Mouse (Mus musculus): ENCODE results near the gene Lrrc75a.
"Not testable (repeated sequence)": the region's sequence is repeated elsewhere in the genome, so short reads cannot be mapped to it uniquely, and the experiment has no call there.

Gene Lrrc75a

DNA sequence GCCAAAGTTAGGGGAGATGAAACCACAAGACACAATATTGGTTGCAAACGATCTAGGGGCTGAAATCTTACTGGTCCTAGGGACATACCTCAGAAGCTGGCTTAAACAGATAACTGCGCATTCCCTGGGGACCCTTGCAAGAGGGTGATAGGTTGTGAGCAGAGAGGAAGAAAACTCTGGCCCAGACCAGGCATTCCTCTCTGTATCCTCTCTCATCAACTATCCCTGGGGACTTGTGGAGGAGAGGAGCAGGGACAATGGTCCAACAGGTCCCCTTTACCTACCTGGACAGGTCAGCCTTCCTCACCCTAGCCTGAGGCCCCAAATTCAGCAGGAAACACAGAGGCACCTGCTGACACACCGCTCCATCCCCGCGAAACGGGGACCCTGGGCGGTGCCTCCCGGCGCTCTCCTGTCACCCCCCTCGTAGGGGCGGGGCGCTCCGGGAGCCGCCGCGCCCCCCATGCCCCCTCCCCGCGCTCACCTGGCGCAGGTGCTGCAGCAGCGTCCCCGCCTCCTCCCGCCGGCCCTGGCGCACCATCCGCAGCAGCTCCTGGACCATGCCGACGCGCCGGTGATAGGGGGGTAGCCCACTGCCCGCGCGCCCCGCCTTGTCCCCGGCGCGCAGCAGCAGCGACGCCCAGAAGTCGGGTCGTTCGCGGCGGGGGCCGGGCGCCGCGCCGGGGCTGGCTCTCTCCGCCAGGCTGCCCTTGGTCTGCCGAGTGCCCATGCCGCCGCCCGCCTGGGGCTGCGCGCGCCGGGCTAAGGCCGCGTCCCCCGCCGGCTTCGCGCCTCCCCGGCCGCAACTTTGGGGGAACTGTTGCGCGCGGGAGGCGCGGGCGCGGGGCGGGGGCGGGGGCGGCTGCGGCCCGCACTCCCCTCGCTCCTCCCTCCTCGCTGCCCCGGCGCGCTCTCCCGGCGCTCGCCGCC lies at the start of gene Lrrc75a:
TSS of gene Lrrc75a (minus strand) at position 863 of the 930 bp plus-strand sequence.
- no peak for DNase-seq (ENCODE audit: low read depth, low spot score)

DNA sequence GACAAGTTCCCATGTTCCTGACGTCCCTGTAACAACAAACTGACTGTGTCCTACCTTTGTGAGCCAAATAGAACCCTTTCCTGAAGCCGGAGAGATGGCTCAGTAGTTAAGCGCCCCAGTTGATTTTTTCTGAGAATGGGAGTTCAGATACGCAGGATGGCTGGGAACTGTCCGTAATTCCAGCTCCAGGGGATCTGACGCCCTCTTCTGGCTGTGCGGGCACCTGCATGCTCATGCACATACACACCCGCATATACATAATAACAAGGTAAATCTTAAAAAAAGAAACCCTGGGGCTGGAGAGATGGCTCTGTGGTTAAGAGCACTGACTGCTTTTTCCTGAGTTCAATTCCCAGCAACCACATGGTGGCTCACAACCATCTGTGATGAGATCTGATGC lies 46.8 kb upstream of the Lrrc75a start:
- DNase-seq (ENCODE audit: low read depth, low spot score), result no peak

DNA sequence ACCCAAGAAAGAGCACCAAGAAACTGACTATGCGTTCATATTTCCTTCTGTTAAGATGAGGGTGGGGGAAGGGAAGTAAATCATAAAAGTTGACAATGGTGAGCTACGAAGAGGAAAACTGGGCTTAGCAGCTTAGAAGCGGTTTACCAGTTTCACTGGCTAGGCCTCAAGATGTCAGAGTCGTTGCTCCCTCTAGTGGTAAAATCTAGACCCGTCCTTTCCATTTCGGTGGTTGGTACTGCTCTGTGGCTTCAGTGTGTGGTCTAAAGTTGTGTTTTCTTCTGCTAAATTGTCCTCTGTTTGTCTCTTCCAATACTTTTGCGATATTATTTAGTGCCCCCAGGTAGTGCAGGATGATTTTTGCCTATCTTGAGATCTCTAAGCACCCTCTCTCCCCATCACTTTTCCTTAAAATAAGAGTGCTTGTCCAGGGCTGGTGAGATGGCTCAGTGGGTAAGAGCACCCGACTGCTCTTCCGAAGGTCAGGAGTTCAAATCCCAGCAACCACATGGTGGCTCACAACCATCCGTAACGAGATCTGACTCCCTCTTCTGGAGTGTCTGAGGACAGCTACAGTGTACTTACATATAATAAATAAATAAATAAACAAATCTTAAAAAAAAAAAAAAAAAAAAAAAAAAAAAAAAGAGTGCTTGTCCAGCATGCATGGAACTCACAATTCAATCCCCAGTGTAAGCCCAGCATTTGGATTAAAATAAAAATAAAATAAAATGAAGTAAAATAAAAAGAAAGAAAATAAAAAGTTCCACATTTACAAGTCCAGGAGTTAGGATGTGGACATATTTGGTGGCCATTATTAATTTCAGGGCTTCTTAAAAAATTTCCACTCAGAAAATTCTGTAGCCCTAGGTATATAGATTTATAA lies 45.2 kb upstream of the Lrrc75a start:
- DNase-seq (ENCODE audit: low read depth, low spot score), result peak; percentile 25

DNA sequence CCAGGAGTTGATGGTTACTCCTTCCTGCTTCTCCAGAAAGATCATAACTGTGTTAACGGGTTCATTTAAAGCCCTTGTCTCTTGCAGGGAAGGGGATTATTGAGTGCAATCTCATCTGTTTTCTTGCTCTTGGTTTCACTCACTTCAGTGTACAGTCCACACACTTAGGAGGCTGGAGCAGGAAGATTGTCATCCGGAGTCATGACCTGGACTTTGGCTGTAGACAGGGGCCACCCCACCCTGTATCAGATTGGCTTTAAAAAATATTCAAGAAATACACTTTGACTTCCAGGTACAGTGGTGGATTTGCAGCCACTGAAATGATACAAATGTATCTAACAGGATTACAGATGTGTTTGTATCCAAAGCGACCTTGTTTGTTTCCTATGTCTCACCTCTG lies 43.3 kb upstream of the Lrrc75a start:
- no peak for DNase-seq (ENCODE audit: low read depth, low spot score)

DNA sequence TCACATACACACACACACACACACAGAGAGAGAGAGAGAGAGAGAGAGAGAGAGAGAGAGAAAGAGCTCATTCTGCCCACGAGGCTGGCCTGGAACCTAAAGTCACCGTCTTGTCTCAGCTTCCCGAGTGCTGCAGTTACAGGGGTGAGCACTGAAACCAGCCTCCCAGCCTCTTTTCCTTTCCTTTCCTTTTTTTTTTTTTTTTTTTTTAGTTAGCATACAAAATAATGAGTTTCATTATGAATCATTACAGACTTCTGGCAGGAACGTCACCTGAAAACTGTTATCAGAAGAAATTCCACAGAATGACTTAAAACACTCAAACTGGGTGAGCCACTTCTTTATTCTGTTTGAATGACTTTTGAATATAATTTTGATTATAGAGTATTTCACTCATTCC lies 31.6 kb upstream of the Lrrc75a start:
- no peak for DNase-seq (ENCODE audit: low read depth, low spot score)

DNA sequence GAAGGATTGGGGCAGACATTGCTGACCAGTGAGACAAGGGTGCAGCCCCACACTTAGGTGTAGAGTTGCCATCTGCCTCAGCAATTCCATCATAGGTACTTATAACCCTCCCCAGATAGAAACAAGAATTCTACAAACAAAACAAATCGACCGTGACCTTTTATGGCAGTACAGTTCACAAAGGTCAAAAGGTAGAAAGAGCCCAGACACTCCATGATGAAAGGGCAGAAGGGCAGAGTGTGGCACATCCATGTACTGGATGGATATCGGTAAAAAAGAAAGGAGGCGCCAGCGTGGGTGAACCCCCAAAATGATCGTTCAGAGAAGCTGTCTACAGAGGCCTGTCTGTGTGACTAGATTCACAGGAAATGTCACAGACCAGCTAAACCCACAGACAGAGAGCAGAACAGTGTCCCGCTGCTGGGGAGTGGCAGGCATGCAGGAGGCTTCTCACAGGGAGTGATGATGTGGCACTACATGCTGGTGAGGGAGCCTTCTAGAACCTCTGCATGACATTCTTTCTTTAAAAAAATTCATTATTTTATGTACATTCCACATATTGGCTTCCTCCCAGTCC lies 30.5 kb upstream of the Lrrc75a start:
- no peak for DNase-seq (ENCODE audit: low read depth, low spot score)

DNA sequence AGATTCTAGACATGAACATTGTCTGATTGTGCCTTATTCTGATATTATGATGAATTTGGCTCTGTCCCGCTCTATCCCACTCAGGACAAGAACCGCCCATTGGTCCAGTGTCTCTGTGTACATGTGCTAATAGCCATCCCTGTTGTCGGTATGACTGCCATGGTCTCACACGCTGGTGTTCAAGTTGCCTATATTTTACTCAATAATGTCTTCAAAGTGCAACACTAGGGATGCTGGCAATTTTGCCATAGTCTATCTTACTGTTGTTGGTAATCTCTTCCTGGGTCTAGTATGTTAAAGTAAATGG lies 27.9 kb upstream of the Lrrc75a start:
- DNase-seq (ENCODE audit: low read depth, low spot score), result no peak

DNA sequence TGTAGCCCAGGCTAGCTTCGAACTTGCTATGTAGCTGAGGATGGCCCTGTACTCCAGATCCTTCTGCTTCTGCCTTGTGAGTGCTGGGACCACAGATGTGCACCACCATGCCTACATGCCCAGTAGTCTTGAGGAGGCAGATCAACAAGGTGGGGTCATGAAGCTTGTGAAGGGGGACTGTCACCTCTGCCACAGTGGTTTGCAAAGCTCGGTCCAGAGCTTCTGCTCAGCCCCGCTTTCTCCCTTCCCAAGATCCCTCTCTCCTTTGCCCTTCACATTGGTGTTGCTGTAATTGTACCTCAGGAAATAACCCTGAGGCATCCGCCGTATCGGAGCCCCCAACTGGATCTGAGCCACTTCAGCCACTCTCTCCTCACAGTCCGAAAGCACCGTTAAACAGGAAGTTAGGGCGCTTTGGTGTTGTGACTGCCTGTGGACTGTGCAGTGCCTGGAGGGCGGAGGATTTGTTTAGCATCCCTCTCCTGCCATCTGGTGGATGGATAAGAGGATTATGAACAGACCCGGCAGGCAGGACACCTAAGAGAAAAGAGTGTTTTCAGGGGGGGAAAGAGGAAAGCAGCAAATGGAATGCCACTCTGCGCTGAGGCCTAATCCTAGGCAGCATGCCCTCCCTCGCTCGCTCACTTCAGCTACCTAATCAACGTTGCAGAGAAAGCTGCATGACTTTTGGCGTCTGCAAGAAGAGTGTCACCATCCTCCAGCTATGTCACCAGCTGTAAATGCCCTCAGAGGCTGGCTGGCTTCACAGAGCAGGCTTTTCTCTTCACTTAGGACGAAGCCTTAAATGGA lies 27.4 kb upstream of the Lrrc75a start:
- DNase-seq (ENCODE audit: low read depth, low spot score), result peak; percentile 70

DNA sequence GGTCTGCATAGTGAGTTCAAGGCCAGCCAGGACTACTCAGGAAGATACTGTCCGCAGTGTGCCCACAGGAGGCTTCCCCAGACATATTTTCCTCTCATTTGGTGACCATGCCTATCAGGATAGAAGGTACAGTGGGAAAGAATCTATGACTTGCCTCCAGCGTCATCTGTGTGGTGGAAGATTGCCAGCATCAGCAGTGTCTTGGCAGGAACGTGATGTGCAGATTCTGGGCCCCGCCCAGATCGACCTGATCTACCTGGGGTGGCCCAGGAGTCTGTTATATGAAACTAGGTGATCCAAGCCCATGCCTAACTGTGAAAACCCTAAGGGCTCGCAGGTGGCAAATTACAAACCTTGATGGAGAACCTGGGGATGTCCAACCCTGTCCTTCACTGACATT lies 21.7 kb upstream of the Lrrc75a start:
- DNase-seq (ENCODE audit: low read depth, low spot score), result no peak

DNA sequence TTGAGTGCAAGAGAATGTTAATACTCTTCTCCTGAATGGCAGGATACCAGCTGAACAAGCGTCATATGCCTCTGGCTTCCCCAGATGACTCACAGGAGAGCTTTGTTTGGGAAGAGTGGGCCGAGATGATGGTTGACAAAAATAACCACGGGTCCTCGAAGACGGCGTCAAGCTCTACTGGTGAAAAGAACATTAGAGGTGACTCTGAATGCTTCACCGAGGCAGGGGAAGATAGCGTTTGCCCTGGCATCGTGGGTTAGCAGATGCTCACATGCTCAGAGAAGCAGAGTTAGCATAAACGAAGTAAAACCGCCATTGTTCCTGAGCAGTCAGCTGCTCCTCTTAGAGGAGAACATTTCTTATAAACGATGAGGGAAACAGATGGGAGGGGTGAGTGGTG lies 21.1 kb upstream of the Lrrc75a start:
- DNase-seq (ENCODE audit: low read depth, low spot score), result no peak

DNA sequence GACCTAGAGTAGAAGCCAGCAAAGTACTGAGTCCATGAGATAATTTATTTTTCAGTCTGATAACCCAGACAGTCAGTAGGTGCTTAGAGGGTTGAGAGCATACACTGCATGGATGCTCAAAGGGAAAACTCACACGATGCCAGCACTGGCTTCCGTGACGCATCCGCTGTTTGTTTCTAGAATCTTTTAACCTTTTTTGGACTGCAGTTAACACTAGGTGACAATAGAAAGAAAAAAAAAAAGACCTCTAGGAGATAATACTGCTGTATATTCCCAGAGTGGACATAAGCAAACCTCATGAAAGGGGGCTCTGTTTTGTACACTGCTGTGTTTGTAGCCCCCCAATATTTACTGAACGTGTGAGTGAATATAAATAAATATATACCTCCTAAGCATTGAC lies 20.7 kb upstream of the Lrrc75a start:
- DNase-seq (ENCODE audit: low read depth, low spot score), result no peak

DNA sequence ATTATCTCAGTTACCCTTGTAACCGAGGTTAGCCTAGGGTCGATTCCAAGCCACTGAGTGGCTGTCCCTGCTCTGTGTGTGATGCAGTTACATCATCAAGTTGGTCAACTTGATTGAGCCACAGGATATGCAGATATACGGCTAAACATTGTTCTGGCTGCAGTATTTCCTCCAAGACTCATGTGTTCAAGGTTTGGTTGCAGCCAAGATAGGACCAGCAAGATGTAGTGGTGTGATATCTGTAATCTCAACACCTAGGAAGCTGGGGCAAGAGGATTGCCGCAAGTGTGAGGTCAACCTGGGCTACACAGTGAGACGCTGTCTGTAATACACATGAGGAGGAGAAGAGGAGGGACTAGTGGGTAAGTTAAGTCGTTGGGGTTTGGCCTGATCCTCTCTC lies 15.9 kb upstream of the Lrrc75a start:
- no peak for DNase-seq (ENCODE audit: low read depth, low spot score)

DNA sequence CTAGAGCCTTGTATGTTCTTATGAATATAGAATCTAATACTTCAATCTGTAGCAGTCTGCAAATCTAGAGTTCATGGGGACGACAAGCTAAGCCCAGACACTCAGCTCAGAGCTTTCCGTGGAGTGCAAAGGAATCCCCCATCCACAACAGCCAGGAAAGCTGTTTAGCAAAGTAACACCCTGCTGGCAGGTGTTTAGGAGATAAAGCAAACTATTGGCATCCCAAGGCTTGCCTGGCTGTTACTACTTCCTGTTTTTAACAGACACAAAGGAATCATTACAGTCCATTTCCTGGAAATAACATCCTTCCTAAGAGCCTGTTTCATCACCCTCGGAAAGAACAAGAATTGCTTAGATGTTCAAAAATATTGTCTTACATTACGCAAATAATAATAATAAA lies 12.6 kb upstream of the Lrrc75a start:
- no peak for DNase-seq (ENCODE audit: low read depth, low spot score)

DNA sequence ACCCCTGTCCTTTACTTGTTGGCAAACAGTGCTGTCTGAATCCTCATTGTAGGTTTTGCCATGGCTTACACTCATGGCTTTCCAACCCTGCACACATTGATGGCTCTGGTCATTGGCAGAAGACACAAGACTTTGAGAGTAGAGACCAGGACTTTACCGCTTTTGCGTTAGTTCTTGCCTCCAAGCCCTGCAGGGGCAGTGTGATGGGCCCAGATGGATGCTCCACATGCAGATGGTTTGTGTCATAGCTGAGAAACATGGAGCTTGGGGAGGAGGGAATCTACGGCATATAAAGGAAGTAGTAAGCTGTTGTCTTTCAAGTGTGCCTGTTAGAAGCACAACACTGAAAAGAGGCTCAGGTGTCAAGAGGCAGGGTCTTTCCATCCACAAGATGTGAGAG lies 3.8 kb upstream of the Lrrc75a start:
- DNase-seq (ENCODE audit: low read depth, low spot score), result no peak

DNA sequence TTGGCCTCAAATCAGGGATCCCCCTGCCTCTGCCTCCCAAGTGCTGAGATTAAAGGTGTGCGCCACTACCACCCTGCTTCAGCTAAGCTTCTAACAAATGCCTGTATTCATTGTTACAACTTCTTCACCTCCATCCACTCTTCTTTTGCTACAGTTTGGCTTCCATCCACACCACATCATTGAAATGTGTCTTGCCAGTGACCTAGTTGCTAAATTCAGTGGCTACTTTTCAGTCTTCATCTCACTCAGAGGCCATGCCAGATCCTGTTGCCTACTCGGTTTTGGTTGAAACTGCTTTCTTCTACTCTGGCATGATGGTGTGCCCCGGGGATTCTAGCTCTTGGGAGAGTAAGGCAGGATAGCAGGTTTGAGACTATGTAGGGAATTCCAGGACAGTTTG lies 3.2 kb upstream of the Lrrc75a start:
- DNase-seq (ENCODE audit: low read depth, low spot score), result no peak

DNA sequence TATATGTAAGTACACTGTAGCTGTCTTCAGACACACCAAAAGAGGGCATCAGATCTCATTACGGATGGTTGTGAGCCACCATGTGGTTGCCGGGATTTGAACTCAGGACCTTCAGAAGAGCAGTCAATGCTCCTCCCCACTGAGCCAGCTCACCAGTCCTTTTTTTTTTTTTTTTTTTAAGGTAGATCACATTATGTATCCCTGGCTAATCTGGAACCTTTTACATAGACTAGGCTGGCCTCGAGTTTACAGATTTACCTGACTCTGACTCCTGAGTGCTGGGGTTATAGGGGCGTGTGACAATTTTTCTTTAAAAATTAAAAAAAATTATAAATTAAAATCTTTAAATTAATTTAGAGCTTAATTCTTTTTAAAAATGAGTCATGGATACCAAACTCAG lies 1.5 kb upstream of the Lrrc75a start:
- DNase-seq (ENCODE audit: low read depth, low spot score), result not testable (repeated sequence)

DNA sequence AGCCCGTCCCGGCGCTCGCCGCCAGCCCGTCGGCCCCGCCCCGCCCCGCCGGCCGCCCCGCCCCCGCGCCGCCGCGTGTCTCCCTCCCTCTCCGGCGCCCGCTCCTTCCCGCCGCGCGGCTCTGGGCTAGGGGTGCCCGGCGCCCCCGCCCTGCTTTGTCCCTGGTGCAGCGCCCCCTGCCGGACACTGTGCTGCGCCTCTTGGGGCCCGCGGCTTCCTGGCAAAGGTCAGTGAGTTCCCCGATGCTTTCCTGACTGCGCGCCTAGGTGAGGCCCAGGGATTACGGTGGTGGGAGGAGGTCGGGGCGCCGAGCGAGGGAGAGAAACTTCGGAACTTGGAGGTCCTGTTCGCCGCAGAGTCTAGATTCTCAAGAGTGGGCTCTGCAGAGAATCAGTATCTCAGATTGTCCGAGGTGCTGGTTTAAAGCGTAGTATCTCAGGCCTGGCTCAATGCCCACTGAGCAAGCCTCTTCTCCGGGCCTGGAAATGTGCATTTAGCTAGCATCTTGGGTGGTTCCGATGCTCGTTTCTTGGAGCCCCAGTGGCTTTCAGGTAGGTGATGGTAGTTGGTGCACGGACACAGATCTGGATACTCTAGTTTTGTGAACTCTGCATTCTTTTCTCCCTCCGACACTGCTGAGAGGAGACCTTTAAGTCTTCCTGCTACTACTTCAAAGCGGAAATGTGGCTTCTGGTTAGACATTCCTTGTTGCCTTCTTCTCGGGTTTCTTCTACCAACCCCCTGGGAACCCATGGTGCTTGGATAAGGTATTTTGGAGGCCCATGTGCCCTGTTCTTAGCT lies 468 bp upstream of the Lrrc75a start, which contains the start of gene Mmgt2:
TSS of gene Mmgt2 (plus strand) at position 74 of the 801 bp plus-strand sequence.
- peak; percentile 82 for DNase-seq (ENCODE audit: low read depth, low spot score)

DNA sequence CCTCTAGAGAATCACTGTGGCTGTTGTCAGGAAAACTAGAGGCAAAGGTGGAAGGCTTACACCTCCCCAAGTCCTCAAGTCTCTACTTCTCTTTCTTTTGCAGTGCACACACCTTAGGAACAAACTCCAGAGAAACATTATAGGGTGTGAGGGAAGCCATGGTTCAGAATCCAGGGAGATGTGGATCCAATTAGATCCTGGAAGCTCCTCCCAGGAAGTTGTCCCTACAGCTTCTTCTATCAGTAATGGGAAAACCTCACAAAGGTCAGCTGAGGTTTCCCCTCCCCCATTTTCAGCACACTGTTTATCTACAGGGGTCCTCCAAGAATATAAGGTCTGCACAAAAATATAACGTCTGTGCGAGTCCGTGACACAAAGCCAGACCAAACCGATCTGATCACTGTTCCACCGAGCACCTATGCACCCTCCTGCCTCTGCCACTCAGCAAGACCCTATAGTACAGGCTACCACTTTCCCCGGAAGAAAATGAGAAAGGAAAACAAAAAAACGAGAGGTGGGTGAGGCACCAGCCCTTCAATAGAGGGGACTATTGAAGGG lies 1.3 kb downstream of the Lrrc75a start:
- DNase-seq (ENCODE audit: low read depth, low spot score), result no peak

DNA sequence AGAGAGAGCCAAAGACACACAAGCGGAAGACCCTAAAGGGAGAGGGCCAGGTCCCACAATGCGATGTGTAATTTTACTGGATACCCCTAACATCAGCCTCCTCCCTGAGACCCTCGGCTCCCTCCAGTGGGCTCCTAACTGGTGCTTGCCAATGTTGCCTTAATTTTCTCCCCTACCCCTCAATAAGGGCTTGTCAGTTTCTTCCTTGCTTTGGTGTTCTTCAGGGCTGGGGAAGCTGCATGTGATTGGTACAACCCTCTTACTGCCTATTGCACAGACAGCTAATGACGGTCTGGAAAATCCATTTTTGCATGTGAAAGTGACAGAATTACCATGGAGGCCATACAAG lies 1.9 kb downstream of the Lrrc75a start:
- no peak for DNase-seq (ENCODE audit: low read depth, low spot score)

DNA sequence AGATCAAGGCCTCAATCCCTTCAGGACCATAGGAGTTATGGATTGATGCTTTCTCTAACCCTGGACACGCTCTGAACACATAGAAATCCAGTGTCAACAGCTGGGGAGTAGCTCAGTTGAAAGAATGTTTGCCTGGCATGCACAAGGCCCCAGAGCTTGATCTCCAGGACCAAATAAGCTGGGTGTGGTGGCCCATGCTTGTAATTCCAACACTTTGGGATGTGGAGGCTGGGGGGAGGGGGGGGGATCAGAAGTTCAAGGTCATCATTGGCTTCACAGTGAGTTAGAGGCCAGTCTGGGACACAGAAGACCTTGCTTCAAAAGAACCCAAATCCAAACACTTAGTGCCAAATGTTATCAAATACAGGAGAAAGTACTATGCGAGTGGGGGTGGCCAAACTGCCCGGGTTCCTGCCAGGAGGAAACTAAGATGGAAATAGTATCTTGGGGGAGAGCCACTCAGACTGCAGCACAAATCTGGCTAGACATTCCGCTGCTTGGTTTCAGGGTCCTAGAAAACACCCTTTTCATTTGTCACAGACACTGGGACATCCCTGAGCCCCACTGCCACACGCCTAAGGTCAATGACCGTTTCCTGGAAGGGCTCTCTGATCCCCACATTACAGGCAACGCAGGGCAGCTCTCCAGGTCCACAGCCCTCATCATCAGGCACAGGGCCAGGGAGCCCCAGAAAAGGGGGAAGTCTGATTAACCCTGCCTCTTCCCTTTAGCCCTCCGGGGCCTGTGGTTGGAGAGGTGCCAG lies 2.4 kb downstream of the Lrrc75a start:
- DNase-seq (ENCODE audit: low read depth, low spot score), result no peak

All from skeletal muscle tissue, adult 2 months (tissue).